Mouse (Mus musculus) ovary, postnatal 14 days (tissue): ENCODE measurements around the gene Dgke.
"Not testable (repeated sequence)": the region's sequence is repeated elsewhere in the genome, so short reads cannot be mapped to it uniquely, and the experiment has no call there.

Source experiments
- DNase-seq: peaks from one replicate; pipeline ENCODE4 v3.0.0; 2022; ENCODE audit warnings: low spot score

Gene Dgke

DNA sequence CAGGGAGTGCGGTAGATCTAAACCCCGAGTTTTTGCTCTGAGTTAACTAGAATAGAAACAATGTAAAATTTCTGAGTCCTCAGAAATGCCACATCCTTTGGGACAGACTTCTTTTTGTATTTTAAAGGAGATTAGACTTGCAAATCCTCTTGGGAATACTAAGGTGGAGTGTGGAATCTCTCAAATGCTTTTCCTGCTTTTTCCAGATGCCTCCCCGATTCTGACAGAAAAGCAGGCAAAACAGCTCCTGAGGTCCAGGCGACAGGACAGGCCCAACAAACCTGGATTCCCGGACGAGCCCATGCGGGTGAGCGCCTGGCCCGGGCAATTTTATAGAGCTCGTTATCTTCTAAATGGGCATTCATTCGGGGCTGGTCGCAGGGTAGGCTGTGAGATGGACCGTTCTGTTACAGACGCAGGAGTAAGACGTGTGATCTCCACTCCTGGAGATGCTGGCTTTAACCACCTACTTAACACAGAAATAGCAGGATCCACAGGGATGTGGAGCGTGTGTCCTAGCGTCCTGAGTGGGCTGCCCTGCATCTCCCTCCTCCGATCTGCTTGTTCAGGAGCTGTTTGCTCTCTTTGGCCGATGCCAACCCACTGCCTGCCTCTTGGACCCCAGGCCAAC is 8.2 kb upstream of the Dgke start:
- no peak for DNase-seq

DNA sequence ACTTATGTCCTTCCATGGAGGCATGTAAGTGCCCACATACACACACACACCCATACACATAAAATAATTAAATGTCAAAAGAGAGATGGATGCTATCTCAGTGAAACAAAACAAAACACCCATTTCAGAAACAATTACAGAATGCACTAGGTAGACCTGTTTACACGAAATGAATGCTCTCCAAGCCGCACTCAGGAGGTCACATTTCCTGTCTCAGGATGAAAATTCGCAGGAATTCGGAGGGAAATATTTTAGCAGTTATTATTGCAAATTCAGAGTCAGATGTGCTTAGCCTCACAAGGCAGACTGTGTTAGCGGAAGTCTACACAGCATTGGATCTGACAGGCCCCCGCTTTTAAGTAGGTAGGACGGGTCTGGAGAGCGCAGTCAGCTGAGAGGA is 6.9 kb upstream of the Dgke start, which contains the start of gene Gm525:
Gm525 (plus strand) TSS at position 301 of the 400 bp plus-strand sequence.
- DNase-seq: no peak

DNA sequence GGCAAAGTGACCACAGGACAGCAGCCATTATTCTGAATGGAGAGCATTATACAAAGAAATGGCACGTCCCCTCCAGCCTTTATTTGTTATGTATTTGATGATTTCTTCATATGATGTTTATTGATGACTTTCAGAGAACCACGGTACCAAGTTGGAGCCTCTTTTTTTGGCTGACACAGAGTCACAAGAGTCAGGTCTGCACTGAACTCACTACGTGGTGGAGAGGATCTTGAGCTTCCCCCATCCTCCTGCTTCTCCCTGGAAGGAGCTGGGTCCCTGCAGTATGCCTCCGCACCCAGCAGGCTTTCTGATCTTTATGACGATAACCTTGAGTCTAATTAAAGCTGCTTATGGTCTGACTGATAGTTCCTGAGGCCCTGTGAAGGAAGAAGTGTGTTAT is 4.9 kb upstream of the Dgke start:
- DNase-seq: no peak

DNA sequence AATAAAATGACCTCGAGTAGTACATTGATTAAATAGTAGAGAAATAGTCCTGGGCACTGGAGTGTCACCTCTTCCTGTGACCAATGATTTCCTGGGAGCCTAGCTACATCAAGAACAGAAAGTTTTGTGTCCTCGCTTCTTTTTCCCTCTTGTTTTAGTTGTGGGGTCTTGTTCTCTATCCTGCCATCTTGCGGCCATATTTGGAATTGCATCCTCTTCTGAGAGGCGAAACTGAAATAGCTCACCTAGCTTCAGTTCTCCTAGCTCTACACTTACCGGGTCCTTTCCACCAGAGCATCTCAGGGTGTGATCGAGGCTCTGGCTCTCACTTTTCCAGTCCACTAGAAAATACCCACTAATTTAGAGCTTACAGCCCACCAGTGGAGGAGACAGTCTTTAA is 2.7 kb upstream of the Dgke start:
- DNase-seq: peak; percentile 56

DNA sequence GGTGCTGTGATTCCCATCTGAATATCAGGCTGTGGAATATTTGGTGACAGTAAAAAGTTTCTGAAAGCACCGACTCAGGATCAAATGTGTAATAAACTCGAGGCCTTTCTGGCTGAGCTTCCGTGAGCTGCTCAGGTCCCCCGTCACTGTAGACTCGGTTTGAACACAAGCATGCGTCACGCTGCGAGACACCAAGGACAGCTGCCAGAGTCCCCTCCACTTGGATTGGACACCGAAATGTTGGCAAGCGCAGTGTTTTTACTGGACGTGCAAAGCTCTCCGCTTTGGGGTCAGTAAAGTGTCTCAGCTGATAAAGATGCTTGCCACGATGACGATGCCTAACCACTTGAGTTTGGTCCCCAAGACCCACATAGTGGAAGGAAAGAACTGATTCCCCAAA is 2.0 kb upstream of the Dgke start:
- no peak for DNase-seq

DNA sequence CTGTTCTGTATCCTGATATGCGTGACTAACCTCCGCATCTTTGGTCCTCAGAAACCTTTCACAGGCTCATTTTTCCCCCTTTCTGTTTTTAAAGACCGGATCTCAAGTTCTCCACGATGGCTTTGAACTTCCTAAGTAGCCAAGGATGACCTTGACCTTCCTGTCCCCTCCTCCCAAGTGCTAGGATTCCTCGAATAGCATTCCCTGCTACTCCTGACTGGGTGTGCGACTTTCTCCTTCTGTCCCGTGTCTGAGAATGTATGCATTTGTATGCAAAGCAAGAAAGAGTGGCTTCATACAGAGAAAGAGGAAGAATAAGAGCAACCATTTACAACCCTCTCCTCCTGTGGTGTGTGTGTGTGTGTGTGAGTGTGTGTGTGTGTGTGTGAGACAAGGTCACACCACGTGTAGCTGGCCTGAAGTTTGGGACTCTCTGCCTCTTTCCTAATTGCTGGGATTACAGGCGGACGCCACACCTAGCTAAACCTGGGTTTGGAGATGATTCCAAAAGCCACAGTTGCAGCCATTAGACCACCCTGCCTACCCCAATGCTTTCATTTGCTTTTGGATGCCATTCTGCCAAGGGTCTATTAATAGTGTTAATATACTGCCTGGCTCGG is 1.3 kb upstream of the Dgke start:
- DNase-seq: no peak

DNA sequence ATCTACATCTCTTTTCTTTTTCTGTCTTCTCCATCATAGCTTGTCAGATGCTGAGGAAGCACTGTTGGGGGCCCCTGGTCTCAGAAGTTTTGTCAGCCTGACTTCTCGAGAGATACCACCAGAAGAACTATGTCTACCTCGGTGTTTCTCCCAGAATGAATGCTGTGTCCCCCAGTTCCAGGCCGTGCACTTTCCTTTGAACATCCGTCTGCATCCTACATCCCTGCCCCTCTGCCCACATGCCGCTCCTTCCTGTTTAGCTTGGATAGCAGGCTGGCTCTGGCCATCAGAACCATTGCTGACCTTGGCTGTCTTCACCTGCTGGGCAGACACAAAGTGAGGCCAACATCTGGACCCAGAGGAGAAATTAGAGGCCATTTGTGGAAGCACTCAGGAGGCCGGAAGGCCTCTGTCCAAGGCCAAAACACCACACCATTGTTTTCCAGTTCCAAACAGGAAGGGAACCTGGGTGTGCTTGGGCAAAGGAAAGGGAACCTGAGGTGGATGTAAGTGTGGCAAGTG is 712 bp upstream of the Dgke start:
- DNase-seq: no peak

DNA sequence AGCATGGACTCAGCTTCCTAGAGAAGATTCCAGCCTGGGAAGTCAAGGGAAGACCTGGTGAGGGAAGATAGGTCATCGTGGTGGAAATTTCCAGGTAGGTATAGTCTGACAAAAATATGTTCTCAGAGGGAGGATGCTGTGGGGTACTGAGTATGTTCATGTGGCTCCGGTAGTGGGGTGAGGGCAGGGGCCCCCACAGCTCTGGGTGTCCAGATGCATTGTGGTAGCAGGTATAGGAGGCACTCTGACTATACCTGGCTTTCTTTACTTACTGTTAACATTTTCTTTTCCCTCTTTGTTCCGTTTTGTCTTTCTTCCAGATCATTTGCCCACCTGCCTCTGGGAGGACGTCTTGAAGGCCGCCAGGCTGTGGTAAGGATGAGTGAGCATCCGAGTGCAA is 524 bp downstream of the Dgke start:
- DNase-seq: no peak

DNA sequence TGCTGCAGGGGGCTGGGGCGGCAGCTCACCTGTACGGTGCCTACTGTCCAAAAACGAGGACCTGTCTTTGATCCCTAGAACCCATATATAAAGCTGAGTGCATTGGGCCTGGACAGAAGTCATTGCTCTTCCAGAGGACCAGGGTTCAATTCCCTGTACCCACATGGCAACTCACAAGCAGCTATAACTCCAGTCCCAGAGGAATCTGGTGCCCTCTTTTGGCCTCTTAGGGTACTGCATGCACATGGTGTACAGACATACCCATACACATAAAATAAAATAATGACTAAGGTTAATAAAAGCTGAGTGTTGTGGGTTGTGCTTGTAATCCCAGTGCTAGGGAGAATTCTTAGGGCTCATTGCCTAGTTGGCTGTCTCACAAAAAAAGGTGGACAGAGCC is 1.4 kb downstream of the Dgke start:
- DNase-seq: no peak

DNA sequence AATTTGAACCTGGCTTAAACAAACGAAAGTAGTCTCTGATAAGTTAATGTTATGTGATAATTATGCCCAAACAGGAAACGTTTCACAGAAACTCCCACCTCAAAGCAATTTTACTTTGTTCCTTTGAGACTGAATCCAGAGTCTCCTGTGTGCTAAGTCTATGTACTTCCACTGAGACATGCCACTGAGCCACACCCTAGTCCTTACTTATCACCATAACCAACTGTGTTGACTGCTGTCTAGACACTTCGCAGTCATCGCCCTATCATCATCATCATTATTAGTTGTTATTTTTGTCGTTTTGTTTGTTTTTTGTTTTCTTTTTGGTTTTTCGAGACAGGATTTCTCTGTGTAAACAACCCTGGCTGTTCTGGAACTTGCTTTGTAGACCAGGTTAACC is 2.3 kb downstream of the Dgke start:
- no peak for DNase-seq

DNA sequence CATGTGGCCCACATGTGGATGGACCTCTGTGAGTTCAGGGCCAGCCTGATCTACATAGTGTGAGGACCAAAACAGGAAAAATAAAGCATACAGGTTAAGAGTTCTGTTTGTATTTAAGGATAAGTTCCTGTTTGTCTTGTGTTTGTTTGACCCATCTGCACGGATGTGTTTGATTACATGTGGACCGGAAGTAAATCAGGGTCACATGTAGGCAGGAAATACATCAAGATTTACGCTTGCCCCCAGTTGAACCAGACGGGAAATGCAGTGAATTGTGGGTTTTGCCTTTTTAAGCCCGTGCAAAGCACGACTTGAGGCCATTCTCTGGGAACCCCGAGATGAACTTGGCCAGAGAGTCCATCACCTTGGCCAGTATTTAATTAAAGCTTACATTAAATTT is 5.3 kb downstream of the Dgke start:
- no peak for DNase-seq

DNA sequence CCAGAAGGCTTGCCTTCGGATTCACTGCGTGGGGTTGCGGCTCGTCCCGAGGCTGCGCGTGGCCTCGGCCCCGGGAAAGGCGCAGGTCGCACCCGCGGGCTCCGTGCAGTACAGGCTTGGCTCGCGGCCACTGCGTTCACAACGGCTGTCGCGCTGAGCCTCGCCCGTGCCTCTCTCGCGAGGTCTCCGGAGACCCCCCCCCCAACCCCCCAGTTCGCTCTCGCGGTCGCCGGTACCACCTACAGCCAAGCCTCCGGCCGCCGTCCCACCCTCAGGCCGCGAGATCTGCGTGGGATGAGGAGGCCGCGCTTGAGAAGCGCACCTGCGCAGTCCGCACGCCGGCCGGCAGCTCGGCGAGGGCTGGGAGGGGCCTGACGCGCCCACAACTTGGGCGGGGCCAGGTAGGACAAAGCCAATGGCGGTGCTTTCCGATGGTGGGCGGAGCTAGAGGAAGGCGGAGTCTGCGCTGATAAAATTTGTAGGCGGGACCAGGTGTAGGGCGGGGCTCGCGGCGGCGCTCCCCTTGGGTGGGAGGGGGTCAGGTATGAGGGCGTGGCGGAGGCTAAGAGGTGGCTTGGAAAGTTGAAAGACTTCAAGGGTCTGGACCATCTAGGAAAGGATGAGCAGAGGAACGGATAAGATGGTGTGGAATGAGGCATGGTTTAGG is 6.1 kb downstream of the Dgke start:
- DNase-seq: peak; percentile 90

DNA sequence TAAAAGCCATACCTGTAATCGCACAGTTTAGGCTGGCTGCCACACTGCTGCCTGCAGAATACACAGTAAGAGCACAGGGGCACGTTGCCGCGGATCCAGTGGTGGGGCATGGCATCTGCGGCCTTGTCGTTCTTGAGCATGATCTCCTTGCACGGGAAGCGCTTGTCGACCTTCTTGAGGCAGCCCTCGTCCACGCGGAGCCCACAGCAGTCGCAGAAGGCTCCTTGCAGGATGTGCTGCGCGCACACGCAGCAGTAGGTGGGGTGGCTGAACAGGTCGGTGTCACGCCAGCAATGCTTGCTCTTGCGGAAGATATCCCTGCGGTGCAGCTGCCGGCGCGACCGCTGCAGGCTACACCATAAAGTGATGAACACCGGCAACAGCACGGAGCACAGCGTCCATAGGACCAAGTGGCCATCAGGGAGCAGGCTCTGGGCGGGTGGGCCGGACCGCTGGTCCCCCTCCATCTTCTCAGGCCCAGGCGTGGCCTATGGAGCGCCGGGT is 6.7 kb downstream of the Dgke start:
- DNase-seq: no peak

DNA sequence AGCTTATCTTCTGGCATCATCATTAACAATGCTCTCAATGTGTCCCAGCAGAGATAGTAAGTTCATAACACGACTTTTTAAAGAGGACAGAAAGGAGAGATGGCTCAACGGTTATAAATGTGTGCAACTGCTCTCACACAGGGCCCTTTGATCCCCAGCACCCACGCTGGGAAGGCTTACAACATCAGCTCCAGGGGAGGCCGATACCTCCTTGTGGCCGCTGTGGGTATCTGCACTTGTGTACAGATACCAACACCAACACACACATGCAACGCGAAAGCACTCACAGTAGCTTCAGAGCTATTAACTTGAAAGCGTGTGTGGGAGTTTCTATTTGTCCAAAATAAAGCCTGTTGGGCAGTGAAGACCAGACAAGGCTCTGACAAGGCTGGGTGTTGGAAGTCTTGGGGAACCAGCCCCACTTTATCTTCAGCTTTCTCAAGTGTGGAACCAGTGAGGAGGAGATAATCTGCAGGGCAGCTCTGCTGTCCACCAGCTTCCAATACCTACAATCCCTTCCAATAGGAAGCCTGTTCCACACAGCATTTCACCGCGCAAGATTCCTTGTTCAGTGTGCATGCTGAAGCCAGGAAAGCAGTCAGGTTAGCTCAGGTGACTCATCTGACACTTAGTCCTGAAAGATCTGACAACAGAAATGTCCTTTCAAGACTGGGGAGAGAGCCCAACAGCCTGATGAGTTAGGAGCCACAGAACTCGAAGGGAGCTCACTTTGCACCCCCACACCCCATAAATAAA is 8.0 kb downstream of the Dgke start:
- DNase-seq: no peak

DNA sequence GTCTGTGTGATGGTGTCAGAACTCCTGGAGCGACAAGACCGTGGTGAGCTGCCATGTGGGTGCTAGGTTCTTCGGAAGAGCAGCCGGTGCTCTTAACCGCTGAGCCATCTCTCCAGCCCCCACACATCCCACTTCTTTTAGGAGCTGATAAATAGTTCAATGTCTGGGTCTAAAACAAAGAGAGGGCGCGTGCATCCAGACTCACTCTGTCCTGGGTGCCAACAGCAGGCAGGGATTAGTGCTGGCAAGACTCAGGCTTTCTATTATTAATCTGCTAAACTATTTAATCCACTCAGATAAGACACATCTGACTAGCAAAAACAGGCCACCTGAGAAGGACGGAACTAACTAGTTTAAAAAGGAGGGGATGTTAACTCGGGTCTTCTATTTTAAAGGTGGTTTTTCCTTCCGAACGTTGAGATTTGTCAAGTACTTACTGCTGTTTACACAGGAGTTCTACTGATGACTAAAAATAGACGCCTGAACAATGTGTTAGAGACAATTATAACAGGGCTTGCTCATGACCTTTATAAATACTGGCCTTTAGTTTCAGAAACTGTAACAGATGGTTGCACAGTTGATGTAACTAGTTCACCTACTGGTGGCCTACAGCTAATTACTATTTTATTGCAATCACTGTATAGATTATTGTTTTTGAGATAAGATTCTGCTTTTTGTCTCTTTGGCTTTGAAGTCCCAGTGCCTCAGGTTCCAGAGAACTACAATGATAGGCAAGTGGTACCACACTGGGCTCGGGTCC is 10.5 kb downstream of the Dgke start:
- no peak for DNase-seq

DNA sequence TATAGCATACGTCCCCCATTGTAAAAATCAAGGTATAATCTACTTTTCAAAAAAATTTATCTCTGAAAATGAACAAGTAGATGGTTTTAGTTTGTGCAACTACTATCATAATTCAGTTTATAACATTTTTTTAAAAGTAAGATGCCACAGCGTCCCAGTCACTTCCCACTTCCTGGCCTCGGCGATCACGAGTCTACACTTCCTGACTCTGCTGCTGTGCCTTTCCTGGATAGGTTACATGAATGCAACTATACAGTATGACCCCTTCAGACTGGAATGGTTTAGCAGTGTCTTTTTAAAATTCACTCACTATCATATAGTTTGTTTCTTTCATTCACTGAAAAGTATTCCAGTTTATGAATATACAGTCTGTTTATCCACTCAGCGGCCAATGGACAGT is 14.9 kb downstream of the Dgke start:
- DNase-seq: no peak

DNA sequence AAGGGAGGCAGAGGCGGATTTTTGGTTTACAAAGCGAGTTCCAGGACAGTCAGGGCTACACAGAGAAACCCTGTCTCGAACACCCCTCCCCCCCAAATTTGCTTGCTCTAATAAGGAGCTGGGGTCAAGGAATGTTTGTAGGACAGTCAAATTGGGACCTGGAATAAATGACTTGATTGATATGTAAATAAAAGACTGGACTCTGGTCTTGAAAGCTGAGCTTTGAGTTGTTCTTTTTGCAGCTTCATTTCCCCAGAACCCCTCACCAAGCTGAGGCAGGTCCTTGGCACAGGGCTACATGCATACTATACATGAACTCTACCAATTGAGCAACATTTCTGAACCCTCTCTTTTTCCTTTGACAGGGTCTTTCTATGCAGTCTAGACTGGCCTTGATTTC is 20.6 kb downstream of the Dgke start:
- no peak for DNase-seq

DNA sequence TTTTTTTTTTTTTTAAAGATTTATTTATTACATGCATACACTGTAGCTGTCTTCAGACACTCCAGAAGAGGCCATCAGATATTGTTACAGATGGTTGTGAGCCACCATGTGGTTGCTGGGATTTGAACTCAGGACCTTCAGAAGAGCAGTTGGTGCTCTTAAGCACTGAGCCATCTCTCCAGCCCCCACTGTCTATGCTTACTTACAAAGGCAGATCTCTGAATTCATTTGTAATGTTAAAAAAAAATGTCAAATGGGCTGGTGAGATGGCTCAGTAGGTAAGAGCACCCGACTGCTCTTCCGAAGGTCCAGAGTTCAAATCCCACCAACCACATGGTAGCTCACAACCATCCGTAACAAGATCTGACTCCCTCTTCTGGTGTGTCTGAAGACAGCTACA is 21.1 kb downstream of the Dgke start:
- DNase-seq: not testable (repeated sequence)

DNA sequence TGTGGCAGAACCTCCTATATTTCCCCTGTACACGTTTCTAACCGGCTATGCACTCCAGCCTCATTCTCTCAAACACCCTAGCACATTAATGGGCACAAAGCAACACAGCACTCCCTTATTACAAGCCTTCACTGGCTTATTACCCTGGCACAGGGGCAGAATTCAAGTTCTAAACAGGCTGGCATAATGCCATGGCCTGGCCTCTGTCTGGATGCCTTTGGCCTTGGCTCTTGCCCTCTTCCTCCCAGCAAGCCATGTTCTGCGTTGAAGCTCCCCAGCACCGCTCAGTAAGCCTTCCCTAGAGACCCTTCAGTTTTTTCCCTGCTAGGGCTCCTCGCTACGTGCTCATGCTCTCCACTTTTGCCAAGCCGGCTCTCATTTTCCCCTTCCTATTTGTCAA is 23.6 kb downstream of the Dgke start:
- no peak for DNase-seq

DNA sequence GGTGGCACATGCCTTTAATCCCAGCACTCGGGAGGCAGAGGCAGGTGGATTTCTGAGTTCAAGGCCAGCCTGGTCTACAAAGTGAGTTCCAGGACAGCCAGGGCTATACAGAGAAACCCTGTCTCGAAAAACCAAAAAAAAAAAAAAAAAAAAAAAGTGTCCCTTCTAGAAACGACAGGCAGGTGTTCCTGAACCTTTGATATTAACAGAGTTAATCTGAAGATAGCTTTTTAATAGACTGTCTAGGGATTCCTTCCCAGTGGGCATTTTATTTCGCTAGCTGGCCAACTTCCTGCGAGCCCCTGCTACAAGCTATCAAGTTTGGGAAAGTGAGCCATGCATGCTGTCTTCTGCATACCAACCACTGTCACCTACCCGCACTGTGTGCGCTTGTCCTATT is 25.6 kb downstream of the Dgke start:
- DNase-seq: not testable (repeated sequence)

DNA sequence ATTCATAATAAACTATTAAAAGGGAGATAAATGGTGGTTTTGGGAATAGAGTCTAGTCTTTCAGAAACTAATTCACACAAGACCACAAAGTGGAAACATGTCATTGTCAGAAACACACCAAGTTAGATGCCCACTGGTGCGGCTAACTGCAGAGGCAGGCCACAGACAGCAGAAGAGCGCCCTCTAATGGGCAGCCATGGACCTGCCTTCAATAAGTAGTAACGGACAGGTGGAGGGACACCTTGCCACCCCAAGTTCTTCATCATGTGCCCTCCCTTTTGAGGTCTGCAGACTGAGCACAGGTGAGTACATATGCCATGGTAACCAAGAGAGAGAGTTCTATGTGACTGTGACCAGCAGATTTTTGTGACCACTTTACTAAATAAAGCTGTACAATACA is 27.3 kb downstream of the Dgke start:
- peak; percentile 52 for DNase-seq

DNA sequence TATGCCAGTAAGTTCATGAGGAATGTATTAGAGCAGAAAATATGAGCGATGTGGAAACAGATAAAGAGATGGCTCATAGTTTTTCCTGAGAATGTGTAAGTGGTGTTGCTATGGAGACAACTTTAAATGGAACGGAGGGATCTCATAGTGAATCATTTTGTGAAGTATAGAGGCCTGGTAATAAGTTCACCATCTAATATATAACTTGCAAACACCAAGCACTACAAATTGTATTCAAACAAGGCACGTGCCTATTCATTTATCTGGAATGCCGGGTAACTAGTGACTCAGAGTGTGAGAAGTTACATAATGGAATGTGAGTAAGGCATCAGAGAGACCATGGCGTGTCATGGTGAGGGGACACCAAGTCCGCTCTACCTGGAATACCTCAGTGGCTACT is 28.2 kb downstream of the Dgke start:
- DNase-seq: no peak
